Mouse (Mus musculus) embryo, embryonic 9.5 days (tissue): Measurements from ENCODE around the gene Olfr344.

Experiments used
- DNase-seq: peaks from one replicate; pipeline ENCODE4 v3.0.0-alpha.2; 2017; ENCODE audit errors: extremely low spot score

Gene Olfr344

GRCm38 (mm10) chr2:36566362-36566761, at the start of gene Olfr344:
TSS of gene Olfr344 (plus strand) at chr2:36566662.
- no peak for DNase-seq

- DNase-seq: no peak
Observed at GRCm38 (mm10) chr2:36524698-36525097, 41.8 kb upstream of the Olfr344 start, which contains the start of gene Olfr342. TSS of gene Olfr342 (plus strand) at chr2:36524998.

- no peak for DNase-seq
Observed at GRCm38 (mm10) chr2:36565156-36565555, 1.3 kb upstream of the Olfr344 start.

- no peak for DNase-seq
Observed at GRCm38 (mm10) chr2:36567022-36567421, 560 bp downstream of the Olfr344 start.

- DNase-seq: no peak
Observed at GRCm38 (mm10) chr2:36567845-36568244, 1.4 kb downstream of the Olfr344 start.
